In genomic region chr10:42903054-42903453, GRCm38 (mm10) we compare ENCODE assay signal across 21 mouse cellular contexts. TPM values are rescaled to one million over a fixed set of nuclear protein-coding genes. Genes with fewer than 3 reads are reported as not detected.
"Had no signal": no experiment of that assay in that cellular context is flagged by ENCODE, and none has a peak within 500 bp of the region (broad histone marks: within the 10 kb centered on the region; RNA-seq: fewer than 3 reads in every experiment).

No protein-coding gene starts in this region.

- H3K4me1 ChIP-seq: kidney, embryonic 15.5 days; limb, embryonic 10.5 days; limb, embryonic 13.5 days; liver, embryonic 13.5 days; neural tube, embryonic 13.5 days had no signal

- H3K27ac ChIP-seq: kidney, embryonic 15.5 days; left cerebral cortex, adult 2 months; limb, embryonic 10.5 days; limb, embryonic 13.5 days; liver, embryonic 13.5 days; macrophage; neural tube, embryonic 13.5 days had no signal

- H3K4me3 ChIP-seq: kidney, embryonic 15.5 days; left cerebral cortex, adult 2 months; limb, embryonic 10.5 days; limb, embryonic 13.5 days; liver, embryonic 13.5 days; myocyte; neural tube, embryonic 13.5 days had no signal

- H3K9ac ChIP-seq: kidney, embryonic 15.5 days; limb, embryonic 13.5 days; liver, embryonic 13.5 days; neural tube, embryonic 13.5 days had no signal

- DNase-seq: kidney, adult 11 months; kidney, adult 8-10 months; kidney, postnatal 10 days; kidney, postnatal 36 days; layer of hippocampus, postnatal 36 days; liver; liver, embryonic 13.5 days; lung, adult 2 months; midbrain, embryonic 14.5 days; retina, postnatal 1 day; right cerebral cortex, postnatal 25 days; spleen, adult 18-20 months; thymus, postnatal 36 days had no signal

- H3K36me3 ChIP-seq: kidney, embryonic 15.5 days; limb, embryonic 10.5 days; limb, embryonic 13.5 days; liver, embryonic 13.5 days; neural tube, embryonic 13.5 days had no signal

- H3K4me2 ChIP-seq: kidney, embryonic 15.5 days; limb, embryonic 13.5 days; liver, embryonic 13.5 days; midbrain, embryonic 11.5 days; neural tube, embryonic 13.5 days had no signal

- H3K9me3 ChIP-seq: kidney, embryonic 15.5 days; limb, embryonic 10.5 days; limb, embryonic 13.5 days; liver, embryonic 13.5 days; neural tube, embryonic 13.5 days had no signal

- H3K27me3 ChIP-seq: kidney, embryonic 15.5 days; limb, embryonic 13.5 days; neural tube, embryonic 13.5 days had no signal

RNA-seq across cellular contexts. Expression of gene Scml4, which starts 42.9 kb away (rescaled TPM):
- polyA plus RNA-seq: macrophage had no signal
